Mouse (Mus musculus) intestine, embryonic 14.5 days (tissue): ENCODE data around the gene Stx1a. TPM values are rescaled to one million over a fixed set of nuclear protein-coding genes. Genes with fewer than 3 reads are reported as not detected.
A peak's percentile ranks its signal among the peaks of the same experiment; 100 is the strongest.

Source experiments
- ATAC-seq: fragments of 200-750 bp; cut with Nextera tagmentation; replicated peaks from 2 replicates; pipeline ENCODE4 v1.8.0; 2017; ENCODE audit warnings: low read depth, moderate number of reproducible peaks, moderate TSS enrichment, moderate library complexity; ENCODE audit not compliant: low FRiP score, low TSS enrichment
- DNase-seq: peaks from one replicate; pipeline ENCODE4 v3.0.0-alpha.2; 2018; ENCODE audit warnings: low spot score
- H3K27ac ChIP-seq: fragments of 300-500 bp; sonication (generic); 2 replicates; pipeline ENCODE4 v1.5.1; 2014; ENCODE audit warnings: low read depth, mild to moderate bottlenecking, control low read depth
- H3K27me3 ChIP-seq: fragments of 300-500 bp; sonication (generic); replicated peaks from 2 replicates; pipeline ENCODE4 v1.6.1; 2014; ENCODE audit warnings: low read length, control low read depth; ENCODE audit not compliant: control insufficient read depth, insufficient read depth
- H3K36me3 ChIP-seq: fragments of 300-500 bp; sonication (generic); 2 replicates; pipeline ENCODE4 v1.6.1; 2014; ENCODE audit warnings: low read length, control low read depth; ENCODE audit not compliant: control insufficient read depth, insufficient read depth
- H3K4me1 ChIP-seq: fragments of 300-500 bp; sonication (generic); replicated peaks from 2 replicates; pipeline ENCODE4 v1.6.1; 2014; ENCODE audit warnings: low read length, control low read depth, mixed read lengths; ENCODE audit not compliant: control insufficient read depth, insufficient read depth
- H3K4me2 ChIP-seq: fragments of 300-500 bp; sonication (generic); 2 replicates; pipeline ENCODE4 v1.6.1; 2014; ENCODE audit warnings: low read length
- H3K4me3 ChIP-seq: fragments of 300-500 bp; sonication (generic); 2 replicates; pipeline ENCODE4 v1.5.1; 2014; ENCODE audit warnings: low read depth, low read length, control low read depth, mixed read lengths
- H3K9ac ChIP-seq: fragments of 300-500 bp; sonication (generic); 2 replicates; pipeline ENCODE4 v1.6.1; 2014; ENCODE audit warnings: mild to moderate bottlenecking, low read length
- H3K9me3 ChIP-seq: fragments of 300-500 bp; sonication (generic); 2 replicates; pipeline ENCODE4 v1.6.1; 2016; ENCODE audit warnings: low read length, control low read depth; ENCODE audit not compliant: control insufficient read depth
- WGBS: fragments of 180-500 bp; shearing (Covaris S2); extraction: QIAGEN DNeasy Blood & Tissue Kit; methylation state at CpG from one replicate; pipeline ENCODE4 v1.1.7; 2014; 5-methylcytosine and 5-hydroxymethylcytosine counted together
- polyA plus RNA-seq: library from polyadenylated mRNA; unstranded; fragments of >200 nt; fragmentation: Nextera tagmentation; extraction: Ambion mirVana; gene quantifications from 2 replicates; pipeline ENCODE4 v1.2.1, GENCODE M21; 2014

Gene Stx1a
- polyA plus RNA-seq, result 15.9 and 20.2 TPM in 2 replicates

- peak within 1 kb of the TSS; percentile 69 for H3K9ac ChIP-seq
- peak within 1 kb of the TSS; percentile 69 for H3K4me3 ChIP-seq
- ATAC-seq (peak; percentile 88), DNase-seq (peak; percentile 93)
- no peaks in the 10 kb centered on the region for H3K36me3 ChIP-seq
- peaks cover 25% of the 10 kb centered on the region for H3K4me1 ChIP-seq
- H3K9me3 ChIP-seq, result no peaks in the 10 kb centered on the region
- H3K27me3 ChIP-seq, result no peaks in the 10 kb centered on the region
- peak within 1 kb of the TSS; percentile 97 for H3K4me2 ChIP-seq
- H3K27ac ChIP-seq, result peak within 1 kb of the TSS; percentile 38; the same call in 1 of the 2 replicates
- under 1% methylated on average over 61 of the region's 61 CpGs for WGBS
These were observed at the start of gene Stx1a for GRCm38 (mm10) chr5:135023344-135024173. Gene Stx1a, plus strand, starts transcription at chr5:135023482.

- no peaks in the 10 kb centered on the region for H3K9me3 ChIP-seq
- H3K27ac ChIP-seq, result no peak overlapping the region
- H3K36me3 ChIP-seq, result no peaks in the 10 kb centered on the region
- H3K9ac ChIP-seq, result no peak overlapping the region
- DNase-seq (no peak), ATAC-seq (no peak)
- H3K27me3 ChIP-seq, result no peaks in the 10 kb centered on the region
- no peaks in the 10 kb centered on the region for H3K4me1 ChIP-seq
- WGBS, result 84% methylated on average over 7 of the region's 7 CpGs
- H3K4me3 ChIP-seq, result no peak overlapping the region
- no peak overlapping the region for H3K4me2 ChIP-seq
These were observed 49.8 kb upstream of the Stx1a start for GRCm38 (mm10) chr5:134973526-134973925.

- ATAC-seq (no peak), DNase-seq (no peak)
- H3K27me3 ChIP-seq, result no peaks in the 10 kb centered on the region
- H3K4me1 ChIP-seq, result no peaks in the 10 kb centered on the region
- no peak overlapping the region for H3K9ac ChIP-seq
- H3K9me3 ChIP-seq, result no peaks in the 10 kb centered on the region
- H3K36me3 ChIP-seq, result no peaks in the 10 kb centered on the region
- no peak overlapping the region for H3K27ac ChIP-seq
- H3K4me2 ChIP-seq, result no peak overlapping the region
- WGBS, result 22% methylated on average over 7 of the region's 7 CpGs
- no peak overlapping the region for H3K4me3 ChIP-seq
These were observed 49.0 kb upstream of the Stx1a start for GRCm38 (mm10) chr5:134974294-134974693.

GRCm38 (mm10) chr5:134974921-134975320 lies 48.4 kb upstream of the Stx1a start:
- DNase-seq, result no peak
- Histone ChIP-seq H3K9me3 (no peaks in the 10 kb centered on the region), H3K36me3 (no peaks in the 10 kb centered on the region), H3K27ac (no peak overlapping the region), H3K27me3 (no peaks in the 10 kb centered on the region), H3K4me1 (no peaks in the 10 kb centered on the region), H3K9ac (no peak overlapping the region), H3K4me3 (no peak overlapping the region), H3K4me2 (no peak overlapping the region)
- no peak for ATAC-seq
- WGBS, result 52% methylated on average over 2 of the region's 2 CpGs

- Histone ChIP-seq H3K36me3 (no peaks in the 10 kb centered on the region), H3K27ac (no peak overlapping the region), H3K9me3 (no peaks in the 10 kb centered on the region), H3K4me3 (no peak overlapping the region), H3K27me3 (no peaks in the 10 kb centered on the region), H3K4me1 (no peaks in the 10 kb centered on the region), H3K9ac (no peak overlapping the region), H3K4me2 (no peak overlapping the region)
- WGBS, result 92% methylated on average over 2 of the region's 2 CpGs
- ATAC-seq, result no peak
- DNase-seq, result no peak
These were observed 47.1 kb upstream of the Stx1a start for GRCm38 (mm10) chr5:134976164-134976563.

- DNase-seq (no peak), ATAC-seq (no peak)
- Histone ChIP-seq H3K27ac (no peak overlapping the region), H3K9ac (no peak overlapping the region), H3K27me3 (no peaks in the 10 kb centered on the region), H3K4me3 (no peak overlapping the region), H3K4me2 (no peak overlapping the region), H3K4me1 (no peaks in the 10 kb centered on the region), H3K9me3 (no peaks in the 10 kb centered on the region), H3K36me3 (no peaks in the 10 kb centered on the region)
- WGBS, result 85% methylated on average over 14 of the region's 14 CpGs
These were observed 46.6 kb upstream of the Stx1a start for GRCm38 (mm10) chr5:134976577-134977250.

GRCm38 (mm10) chr5:134977837-134978236 lies 45.4 kb upstream of the Stx1a start:
- H3K27ac ChIP-seq, result no peak overlapping the region
- no peaks in the 10 kb centered on the region for H3K9me3 ChIP-seq
- 87% methylated on average over 4 of the region's 4 CpGs for WGBS

GRCm38 (mm10) chr5:134981149-134981548 lies 42.1 kb upstream of the Stx1a start:
- H3K9ac ChIP-seq, result no peak overlapping the region
- ATAC-seq (no peak), DNase-seq (no peak)
- H3K9me3 ChIP-seq, result no peaks in the 10 kb centered on the region
- no peak overlapping the region for H3K27ac ChIP-seq
- H3K4me1 ChIP-seq, result no peaks in the 10 kb centered on the region; the same call in 1 of the 2 replicates
- no peaks in the 10 kb centered on the region for H3K36me3 ChIP-seq
- peaks cover 19% of the 10 kb centered on the region for H3K27me3 ChIP-seq
- 56% methylated on average over 10 of the region's 10 CpGs for WGBS
- no peak overlapping the region for H3K4me2 ChIP-seq
- H3K4me3 ChIP-seq, result no peak overlapping the region

More at GRCm38 (mm10) chr5:134977837-134978236, 45.4 kb upstream of the Stx1a start:
- H3K9ac ChIP-seq, result no peak overlapping the region
- H3K4me3 ChIP-seq, result no peak overlapping the region
- DNase-seq, result no peak
- H3K4me1 ChIP-seq, result no peaks in the 10 kb centered on the region
- H3K27me3 ChIP-seq, result no peaks in the 10 kb centered on the region
- ATAC-seq, result no peak
- H3K36me3 ChIP-seq, result no peaks in the 10 kb centered on the region
- H3K4me2 ChIP-seq, result no peak overlapping the region
